Mouse (Mus musculus) midbrain, postnatal 0 days (tissue): ENCODE results near the gene C130032M10Rik. TPM values are rescaled to one million over a fixed set of nuclear protein-coding genes. Genes with fewer than 3 reads are reported as not detected.

Experiments
- ATAC-seq: fragments of 200-750 bp; cut with Nextera tagmentation; 2 replicates; pipeline ENCODE4 v1.8.0; 2017; ENCODE audit warnings: moderate number of reproducible peaks, mild to moderate bottlenecking, moderate TSS enrichment, moderate library complexity; ENCODE audit not compliant: low FRiP score
- DNase-seq: peaks from one replicate; pipeline ENCODE4 v3.0.0-alpha.2; 2015; ENCODE audit warnings: low spot score
- H3K27ac ChIP-seq: fragments of 300-500 bp; sonication (generic); 2 replicates; pipeline ENCODE4 v1.5.1; 2014; ENCODE audit warnings: low read depth, mild to moderate bottlenecking, low read length, mixed read lengths
- H3K27me3 ChIP-seq: fragments of 300-500 bp; sonication (generic); 2 replicates; pipeline ENCODE4 v1.6.1; 2014; ENCODE audit warnings: low read length, control low read depth, mixed read lengths; ENCODE audit not compliant: insufficient read depth
- H3K36me3 ChIP-seq: fragments of 300-500 bp; sonication (generic); 2 replicates; pipeline ENCODE4 v1.6.1; 2014; ENCODE audit warnings: low read length, control low read depth, mixed read lengths; ENCODE audit not compliant: insufficient read depth
- H3K4me1 ChIP-seq: fragments of 300-500 bp; sonication (generic); 2 replicates; pipeline ENCODE4 v1.6.1; 2014; ENCODE audit warnings: mild to moderate bottlenecking, control low read depth, antibody characterized with exemption, low read length, mixed read lengths; ENCODE audit not compliant: insufficient read depth
- H3K4me2 ChIP-seq: fragments of 300-500 bp; sonication (generic); 2 replicates; pipeline ENCODE4 v1.6.1; 2014; ENCODE audit warnings: low read depth, mild to moderate bottlenecking, low read length, mixed read lengths; ENCODE audit not compliant: poor library complexity, severe bottlenecking
- H3K4me3 ChIP-seq: fragments of 300-500 bp; sonication (generic); 2 replicates; pipeline ENCODE4 v1.5.1; 2014; ENCODE audit warnings: low read depth, mild to moderate bottlenecking, low read length, moderate library complexity
- H3K9ac ChIP-seq: fragments of 300-500 bp; sonication (generic); replicated peaks from 2 replicates; pipeline ENCODE4 v1.6.1; 2014; ENCODE audit warnings: mild to moderate bottlenecking, low read length, moderate library complexity, mixed read lengths; ENCODE audit not compliant: poor library complexity, severe bottlenecking
- H3K9me3 ChIP-seq: fragments of 300-500 bp; sonication (generic); 2 replicates; pipeline ENCODE4 v1.6.1; 2016; ENCODE audit warnings: low read length, control low read depth
- CTCF ChIP-seq: IDR thresholded peaks from 2 replicates; pipeline ENCODE4 v1.5.1; 2016; ENCODE audit warnings: antibody characterized with exemption, mild to moderate bottlenecking
- WGBS: fragments of 180-500 bp; shearing (Covaris S2); extraction: QIAGEN DNeasy Blood & Tissue Kit; methylation state at CpG from one replicate; pipeline ENCODE4 v1.1.7; 2014; 5-methylcytosine and 5-hydroxymethylcytosine counted together
- polyA plus RNA-seq: library from polyadenylated mRNA; unstranded; fragments of >200 nt; fragmentation: Nextera tagmentation; extraction: Ambion mirVana; gene quantifications from 2 replicates; pipeline ENCODE4 v1.2.1, GENCODE M21; 2015
- total RNA-seq: library from RNA; depleted of rRNA; stranded (reverse); fragments of >200 nt; gene quantifications from 2 replicates; pipeline ENCODE4 v1.2.3, GENCODE M21; 2014

Gene C130032M10Rik
- total and polyA plus RNA-seq, 2 experiments from 2014 or later, result not detected

GRCm38 (mm10) chr9:114557086-114557485 lies 41.6 kb downstream of the C130032M10Rik start:
- no peak for ATAC-seq

GRCm38 (mm10) chr9:114560141-114560540 lies 44.6 kb downstream of the C130032M10Rik start:
- no peak overlapping the region for H3K4me3 ChIP-seq
- no peak overlapping the region for H3K27ac ChIP-seq
- ATAC-seq, result no peak
- no peaks in the 10 kb centered on the region for H3K9me3 ChIP-seq
- no peak overlapping the region for H3K9ac ChIP-seq
- H3K4me1 ChIP-seq, result 0 out of 2 replicates have a peak, but pooled peaks cover 7% of the 10 kb centered on the region
- no peak for DNase-seq
- no peak overlapping the region for H3K4me2 ChIP-seq
- no peaks in the 10 kb centered on the region for H3K36me3 ChIP-seq
- TF ChIP-seq CTCF, result no peak
- H3K27me3 ChIP-seq, result peaks cover 59% of the 10 kb centered on the region
- WGBS, result 20% methylated on average over 7 of the region's 7 CpGs

More at GRCm38 (mm10) chr9:114557086-114557485, 41.6 kb downstream of the C130032M10Rik start:
- Histone ChIP-seq H3K4me2 (no peak overlapping the region), H3K36me3 (no peaks in the 10 kb centered on the region), H3K4me3 (no peak overlapping the region), H3K9ac (no peak overlapping the region), H3K9me3 (no peaks in the 10 kb centered on the region), H3K27ac (no peak overlapping the region), H3K27me3 (peaks cover 32% of the 10 kb centered on the region), H3K4me1 (no peaks in the 10 kb centered on the region)
- no peak for TF ChIP-seq CTCF
- DNase-seq, result no peak
- WGBS, result 16% methylated on average over 7 of the region's 7 CpGs

DNA sequence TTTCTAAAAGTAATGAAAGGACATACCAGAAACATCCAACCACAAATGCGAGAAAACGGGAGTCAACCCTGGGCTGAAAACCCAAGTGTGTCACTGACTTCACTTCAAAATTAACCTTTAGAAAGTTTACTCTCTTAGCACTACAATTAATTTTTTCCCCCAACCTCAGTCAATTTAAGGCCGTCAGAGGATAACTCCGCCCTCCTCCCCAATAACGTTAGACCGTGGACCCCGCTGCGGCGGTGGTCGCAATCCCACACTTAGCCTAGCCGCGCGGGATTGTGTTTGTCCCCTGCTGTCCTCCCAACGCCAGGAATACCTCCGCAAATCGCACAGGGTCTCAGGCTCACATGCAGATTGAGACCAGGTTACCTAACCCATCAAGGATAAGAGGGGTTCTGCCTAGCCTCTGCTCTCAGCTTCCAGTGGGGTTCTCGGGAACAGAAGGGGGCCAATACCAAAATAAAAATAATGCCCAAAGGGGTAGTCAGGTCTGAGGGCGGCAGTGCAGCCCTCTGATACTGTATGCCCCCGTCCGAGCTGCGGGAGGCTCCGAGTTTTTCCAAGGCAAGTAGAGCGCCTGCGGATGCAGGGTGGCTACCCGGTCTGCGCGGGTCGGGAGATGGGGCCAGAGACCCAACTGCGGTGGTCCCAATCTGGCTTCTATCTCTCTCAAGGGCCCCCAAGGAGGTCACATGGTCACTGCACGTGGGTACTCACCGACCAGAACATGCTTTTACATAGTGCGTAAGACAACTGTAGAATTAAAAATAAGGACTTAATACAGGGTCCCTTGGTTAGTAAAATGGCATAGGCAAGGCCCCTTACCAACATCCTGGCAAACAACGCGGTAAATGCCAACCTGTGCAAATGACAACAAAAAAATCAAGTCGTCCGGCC lies 45.5 kb downstream of the C130032M10Rik start:
- ATAC-seq (no peak), DNase-seq (no peak)
- H3K9ac ChIP-seq, result no peak overlapping the region
- no peaks in the 10 kb centered on the region for H3K36me3 ChIP-seq
- no peak for TF ChIP-seq CTCF
- no peak overlapping the region for H3K27ac ChIP-seq
- H3K9me3 ChIP-seq, result no peaks in the 10 kb centered on the region
- peaks cover 59% of the 10 kb centered on the region for H3K27me3 ChIP-seq
- 3% methylated on average over 36 of the region's 36 CpGs for WGBS
- no peak overlapping the region for H3K4me2 ChIP-seq
- 0 out of 2 replicates have a peak, but pooled peaks cover 7% of the 10 kb centered on the region for H3K4me1 ChIP-seq
- H3K4me3 ChIP-seq, result peak overlapping the region; percentile 10; the same call in 1 of the 2 replicates

DNA sequence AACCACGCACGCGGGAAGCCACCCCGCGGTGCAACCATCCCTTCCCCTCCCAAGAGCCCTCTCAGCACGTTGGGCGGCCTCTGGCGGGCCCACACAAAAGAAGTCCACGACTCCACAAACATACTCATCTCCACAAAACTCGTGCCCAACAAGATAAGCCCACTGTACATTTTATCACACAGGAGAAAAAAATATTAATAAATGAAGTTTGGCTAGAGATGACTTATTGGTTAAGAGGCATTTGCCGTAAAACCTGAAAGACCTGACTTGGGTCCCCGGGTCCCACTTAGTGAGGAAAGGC lies 46.1 kb downstream of the C130032M10Rik start:
- 3% methylated on average over 12 of the region's 12 CpGs for WGBS
- H3K36me3 ChIP-seq, result no peaks in the 10 kb centered on the region
- no peak overlapping the region for H3K27ac ChIP-seq
- ATAC-seq, result no peak
- no peak for DNase-seq
- H3K27me3 ChIP-seq, result peaks cover 59% of the 10 kb centered on the region
- no peaks in the 10 kb centered on the region for H3K9me3 ChIP-seq
- no peak overlapping the region for H3K4me2 ChIP-seq
- TF ChIP-seq CTCF, result no peak
- 0 out of 2 replicates have a peak, but pooled peaks cover 7% of the 10 kb centered on the region for H3K4me1 ChIP-seq
- no peak overlapping the region for H3K9ac ChIP-seq
- peak overlapping the region; percentile 10; the same call in 1 of the 2 replicates for H3K4me3 ChIP-seq

- no peak for DNase-seq
- TF ChIP-seq CTCF, result no peak
- Histone ChIP-seq H3K4me1 (0 out of 2 replicates have a peak, but pooled peaks cover 7% of the 10 kb centered on the region), H3K4me2 (peak overlapping the region; percentile 80), H3K27ac (no peak overlapping the region), H3K9ac (no peak overlapping the region), H3K27me3 (peaks cover 54% of the 10 kb centered on the region), H3K9me3 (no peaks in the 10 kb centered on the region), H3K4me3 (peak overlapping the region; percentile 56), H3K36me3 (no peaks in the 10 kb centered on the region)
- under 1% methylated on average over 70 of the region's 101 CpGs for WGBS
- ATAC-seq, result no peak
Measured at GRCm38 (mm10) chr9:114562031-114562918, 46.8 kb downstream of the C130032M10Rik start.
